Mouse (Mus musculus): ENCODE data around the gene Cap2. TPM values are rescaled to one million over a fixed set of nuclear protein-coding genes. Genes with fewer than 3 reads are reported as not detected.
A peak's percentile ranks its signal among the peaks of the same experiment; 100 is the strongest.

Gene Cap2
- total and polyA plus RNA-seq, 3 experiments, result 14.8 to 120 (median 22.3) TPM

- Histone ChIP-seq H3K4me3 (ENCODE audit: control insufficient read depth in 1 of 2, insufficient read depth in 1 of 2, low read depth in 2 of 2, low read length in 2 of 2) (peak within 1 kb of the TSS; percentile 56 to 64), H3K9ac (ENCODE audit: control insufficient read depth, low read depth, low read length, poor library complexity, severe bottlenecking) (peak within 1 kb of the TSS; percentile 93), H3K79me2 (ENCODE audit: control insufficient read depth, insufficient read depth, low read length, poor library complexity) (peaks cover 9% of the 10 kb centered on the region), H3K27me3 (ENCODE audit: control insufficient read depth in 1 of 2, insufficient read depth in 2 of 2, low read length in 2 of 2) (peaks cover 0 to 4% of the 10 kb centered on the region in 2 experiments; a peak in 1 of 4 replicates), H3K27ac (ENCODE audit: control insufficient read depth, low read depth, low read length) (peak within 1 kb of the TSS; percentile 27), H3K36me3 (ENCODE audit: control insufficient read depth in 1 of 2, insufficient read depth in 2 of 2, low read length in 2 of 2) (peaks cover 5 to 11% of the 10 kb centered on the region in 2 experiments), H3K4me1 (ENCODE audit: control insufficient read depth in 1 of 2, insufficient read depth in 2 of 2, low read length in 2 of 2) (peaks cover 0 to 10% of the 10 kb centered on the region in 2 experiments; a peak in 3 of 4 replicates), H3K9me3 (replicated peaks; ENCODE audit: insufficient read depth, low read length) (no peaks in the 10 kb centered on the region)
- DNase-seq (ENCODE audit: low read depth, low spot score), result peak; percentile 94
- TF ChIP-seq NELFE (IDR thresholded peaks at IDR 0.05; ENCODE audit: low read depth, low read length) (peak; percentile 67), CHD1 (IDR thresholded peaks at IDR 0.05; ENCODE audit: low read depth, low read length) (no peak), NRF1 (IDR thresholded peaks at IDR 0.05; ENCODE audit: insufficient read depth, low read depth, low read length, poor library complexity, severe bottlenecking) (no peak), MYB (IDR thresholded peaks at IDR 0.05; ENCODE audit: low read depth, low read length) (no peak), JUND (IDR thresholded peaks at IDR 0.05; ENCODE audit: low read depth, low read length) (no peak), TCF12 (IDR thresholded peaks at IDR 0.05; ENCODE audit: low read depth, low read length) (peak; percentile 78), USF1 (IDR thresholded peaks at IDR 0.05; ENCODE audit: low read depth, low read length) (no peak), ZMIZ1 (IDR thresholded peaks at IDR 0.05; ENCODE audit: low read depth, low read length) (peak; percentile 74; the same call in 1 of the 2 replicates), BHLHE40 (IDR thresholded peaks at IDR 0.05; ENCODE audit: borderline replicate concordance, low read depth, low read length) (no peak), MXI1 (IDR thresholded peaks at IDR 0.05; ENCODE audit: low read depth, low read length) (peak; percentile 72; the same call in 1 of the 2 replicates), MAFK (IDR thresholded peaks at IDR 0.05; ENCODE audit: borderline replicate concordance, low read depth, low read length) (no peak), USF2 (IDR thresholded peaks at IDR 0.05; ENCODE audit: borderline replicate concordance in 1 of 2, insufficient read depth in 1 of 2, low read depth in 1 of 2, low read length in 2 of 2) (no peak), ZKSCAN1 (IDR thresholded peaks at IDR 0.05; ENCODE audit: low read depth, low read length) (no peak), ZNF384 (IDR thresholded peaks at IDR 0.05; ENCODE audit: low read depth, low read length) (no peak), MEF2A (IDR thresholded peaks at IDR 0.05; ENCODE audit: extremely low read depth, insufficient replicate concordance, low read depth, low read length, poor library complexity, severe bottlenecking) (0 out of 2 replicates have a peak, but pooled peaks have one; percentile 28), SIN3A (IDR thresholded peaks at IDR 0.05; ENCODE audit: low read length) (peak; percentile 80), CTCF (IDR thresholded peaks at IDR 0.05 in 2 of 3, conservative IDR thresholded peaks at IDR 0.05 in 1 of 3; ENCODE audit: control insufficient read depth in 1 of 3, insufficient read depth in 1 of 3, low read depth in 2 of 3, low read length in 3 of 3, poor library complexity in 1 of 3, severe bottlenecking in 1 of 3) (no peak; a peak in 1 of 6 replicates), POLR2AphosphoS2 (IDR thresholded peaks at IDR 0.05; ENCODE audit: low read length) (no peak), POLR2AphosphoS5 (IDR thresholded peaks at IDR 0.05; ENCODE audit: borderline replicate concordance, low read depth, low read length) (no peak), CHD2 (IDR thresholded peaks at IDR 0.05; ENCODE audit: low read length) (no peak), POLR2A (IDR thresholded peaks at IDR 0.05; ENCODE audit: control insufficient read depth in 1 of 2, insufficient read depth in 1 of 2, low read depth in 1 of 2, low read length in 2 of 2, poor library complexity in 1 of 2) (peak; percentile 68 to 77; a peak in 3 of 4 replicates), TAL1 (IDR thresholded peaks at IDR 0.05; ENCODE audit: low read length) (no peak), RAD21 (IDR thresholded peaks at IDR 0.05; ENCODE audit: low read depth, low read length) (no peak), UBTF (IDR thresholded peaks at IDR 0.05; ENCODE audit: borderline replicate concordance, insufficient read depth, low read depth, low read length) (no peak), MYC (IDR thresholded peaks at IDR 0.05; ENCODE audit: low read depth, low read length) (no peak; the same call in 1 of the 2 replicates), MAZ (IDR thresholded peaks at IDR 0.05; ENCODE audit: low read depth, low read length) (peak; percentile 100), ETS1 (IDR thresholded peaks at IDR 0.05; ENCODE audit: low read depth, low read length) (peak; percentile 6; the same call in 1 of the 2 replicates), EP300 (IDR thresholded peaks at IDR 0.05; ENCODE audit: low read depth in 1 of 2, low read length in 2 of 2) (peak in 1 of 2 experiments; percentile 23; a peak in 1 of 4 replicates), HCFC1 (IDR thresholded peaks at IDR 0.05; ENCODE audit: low read depth, low read length) (peak; percentile 95), TBP (IDR thresholded peaks at IDR 0.05; ENCODE audit: low read depth, low read length) (peak; percentile 85), KAT2A (conservative IDR thresholded peaks at IDR 0.05; ENCODE audit: low read depth, low read length) (no peak; the same call in 1 of the 2 replicates), GATA1 (IDR thresholded peaks at IDR 0.05; ENCODE audit: low read depth, low read length) (no peak), ZC3H11A (IDR thresholded peaks at IDR 0.05; ENCODE audit: low read depth, low read length) (no peak), SMC3 (IDR thresholded peaks at IDR 0.05; ENCODE audit: low read depth, low read length) (no peak), RCOR1 (IDR thresholded peaks at IDR 0.05; ENCODE audit: low read depth, low read length) (no peak), MAX (IDR thresholded peaks at IDR 0.05; ENCODE audit: low read length) (no peak; the same call in none of the 2 replicates)
These were observed 167.5 kb downstream of the Cap2 start, which contains the start of gene Fam8a1 for GRCm38 (mm10) chr13:46669048-46669619. Fam8a1 (plus strand) TSS chr13:46669522.
